Mouse (Mus musculus) gastrocnemius, postnatal 10 days (tissue): Measurements from ENCODE around the gene Ikbke. TPM values are rescaled to one million over a fixed set of nuclear protein-coding genes. Genes with fewer than 3 reads are reported as not detected.
"Not testable (repeated sequence)": the region's sequence is repeated elsewhere in the genome, so short reads cannot be mapped to it uniquely, and the experiment has no call there.

Experiments
- DNase-seq: peaks from one replicate; pipeline ENCODE4 v3.0.0; 2021; ENCODE audit warnings: mixed read lengths
- total RNA-seq, 2 experiments: library from RNA; stranded (reverse); gene quantifications; 2 replicates each; pipeline ENCODE4 v1.2.3; 2021

The Ikbke gene
- total RNA-seq, 2 experiments from 2014 or later = 2.8 to 3.6 TPM

DNA sequence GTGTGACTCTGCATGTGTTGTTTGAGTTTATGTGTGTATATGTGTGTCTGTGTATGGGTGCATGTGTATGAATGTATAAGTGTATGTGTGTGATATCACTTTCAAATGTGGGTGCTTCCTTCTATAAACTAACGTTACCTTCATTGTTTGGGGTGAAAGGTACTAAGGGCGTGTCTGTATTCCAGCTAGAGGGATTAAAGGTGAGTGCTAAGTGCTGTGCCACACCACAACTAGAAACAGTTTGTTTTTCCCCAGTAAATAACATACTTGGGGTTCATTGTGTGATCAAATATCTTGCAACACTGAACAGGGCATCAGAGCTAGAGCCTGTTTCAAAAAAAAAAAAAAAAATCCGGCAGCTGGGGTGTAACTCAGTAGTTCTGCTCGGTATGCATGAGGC is 2.3 kb upstream of the Ikbke start:
- no peak for DNase-seq

- DNase-seq = no peak
Measured at GRCm38 (mm10) chr1:131280280-131280679, 874 bp upstream of the Ikbke start.

GRCm38 (mm10) chr1:131278606-131279455 is 575 bp downstream of the Ikbke start:
- DNase-seq = no peak

DNA sequence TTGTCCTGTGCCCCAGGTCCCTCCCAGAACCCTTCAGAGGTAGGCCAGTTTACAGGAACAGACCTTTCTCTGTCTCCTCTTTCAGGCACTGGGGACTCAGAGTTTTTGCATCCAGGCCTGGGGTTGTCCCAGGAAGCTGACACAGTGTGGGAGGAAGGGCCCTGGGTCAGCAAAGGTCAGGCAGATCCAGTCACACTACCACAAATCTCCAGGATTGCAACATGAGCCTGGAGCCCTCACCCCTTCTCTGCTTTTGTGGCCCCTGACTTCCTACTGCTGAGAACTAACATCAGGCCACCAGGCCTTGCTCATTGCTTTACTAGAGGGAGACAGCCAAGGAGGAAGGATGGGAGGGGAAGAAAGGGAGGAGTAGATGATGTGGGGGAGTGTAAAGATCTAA is 2.6 kb downstream of the Ikbke start:
- no peak for DNase-seq

GRCm38 (mm10) chr1:131275577-131275976 is 3.8 kb downstream of the Ikbke start:
- DNase-seq = no peak

GRCm38 (mm10) chr1:131274725-131275539 is 4.5 kb downstream of the Ikbke start:
- DNase-seq = no peak

GRCm38 (mm10) chr1:131269797-131270578 is 9.4 kb downstream of the Ikbke start:
- peak; percentile 69 for DNase-seq

DNA sequence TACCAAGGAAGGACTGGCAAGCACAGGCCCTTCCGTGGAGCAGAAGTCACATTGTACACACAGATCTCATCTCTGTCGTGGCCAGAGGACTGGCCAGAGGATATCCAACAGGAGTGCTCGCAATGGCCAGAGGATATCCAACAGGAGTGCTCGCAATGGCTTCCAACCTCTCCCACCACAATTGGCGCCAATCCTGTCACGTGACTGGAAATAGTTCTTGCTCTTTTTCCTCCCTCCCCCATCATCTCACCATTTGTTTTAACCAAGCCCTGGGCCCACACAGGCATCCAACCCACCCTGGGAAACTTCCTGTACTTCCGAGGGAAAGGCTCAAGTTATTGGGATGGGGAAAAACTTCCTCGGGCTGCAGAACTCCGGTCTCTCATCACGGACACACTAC is 10.6 kb downstream of the Ikbke start:
- no peak for DNase-seq

DNA sequence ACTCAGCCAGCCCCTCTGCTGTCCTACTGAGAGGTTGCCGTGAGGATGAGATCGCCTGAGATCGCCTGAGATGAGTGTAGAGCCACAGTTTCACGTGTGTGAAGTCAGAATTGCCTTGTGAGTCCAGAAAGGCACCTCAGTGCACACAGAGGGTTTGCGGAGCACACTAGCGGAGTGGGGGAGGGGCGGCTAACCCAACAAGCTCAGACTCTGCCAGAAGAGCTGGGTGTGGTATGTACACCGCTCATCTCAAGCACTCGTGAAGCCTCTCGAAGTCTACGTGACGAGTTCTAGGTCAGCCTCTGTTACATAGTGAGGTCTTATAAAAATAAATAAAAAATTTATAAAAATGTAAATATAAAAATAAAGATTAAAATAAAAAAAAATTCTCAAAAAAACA is 15.5 kb downstream of the Ikbke start:
- DNase-seq = no peak

GRCm38 (mm10) chr1:131260309-131260656 is 19.1 kb downstream of the Ikbke start:
- peak; percentile 77 for DNase-seq

DNA sequence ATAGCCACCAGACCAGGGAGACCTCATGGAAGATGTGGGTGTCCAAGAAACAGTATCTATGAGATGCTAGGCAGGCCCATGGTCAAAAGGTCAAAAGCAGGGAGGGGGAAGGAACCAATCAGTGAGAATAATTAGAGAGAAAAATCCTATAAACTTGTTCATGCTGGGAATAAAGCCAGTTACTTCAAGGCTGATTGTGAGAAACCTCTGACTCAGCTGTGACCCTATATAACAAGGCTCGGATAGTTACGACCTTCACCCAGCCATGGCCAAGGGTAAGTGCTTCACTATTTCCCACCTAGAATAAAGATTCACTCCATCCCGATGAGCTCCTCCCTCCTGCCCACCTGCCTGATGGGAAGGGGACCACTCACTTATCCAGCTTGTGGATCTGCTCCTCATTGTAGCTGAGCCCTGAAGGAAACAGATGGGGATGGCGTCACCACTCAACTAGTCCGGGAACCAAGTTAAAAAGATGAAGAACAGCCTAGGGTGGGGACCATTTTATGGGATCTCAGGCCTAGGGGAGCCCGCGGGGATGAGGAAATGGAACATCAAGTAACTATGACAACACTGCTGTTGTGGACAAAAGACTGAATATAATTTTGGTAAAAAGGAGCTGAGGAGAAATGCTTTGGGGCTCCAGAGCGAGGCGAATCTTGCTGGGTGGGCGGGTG is 19.6 kb downstream of the Ikbke start:
- no peak for DNase-seq

DNA sequence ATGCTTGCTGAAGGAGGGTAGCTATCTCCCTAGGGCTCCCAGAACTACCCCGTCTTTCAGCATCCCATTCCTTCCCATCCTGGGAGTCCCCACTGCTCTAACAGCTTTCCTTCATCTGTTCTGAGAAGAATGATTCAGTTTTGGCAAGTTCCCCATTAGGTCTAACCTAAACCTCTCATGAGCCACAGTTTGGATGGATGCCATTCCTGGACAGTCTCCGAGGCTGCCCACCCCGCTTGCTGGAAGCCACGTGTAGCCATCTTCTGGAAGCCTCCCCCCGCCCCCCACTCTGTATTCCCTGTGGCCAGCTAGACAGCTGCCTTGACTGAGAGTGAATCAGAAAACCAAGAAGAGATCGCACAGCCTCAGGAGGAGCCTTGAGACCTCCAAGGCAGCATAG is 22.1 kb downstream of the Ikbke start:
- DNase-seq = no peak

GRCm38 (mm10) chr1:131252516-131253250 is 26.7 kb downstream of the Ikbke start:
- not testable (repeated sequence) for DNase-seq

DNA sequence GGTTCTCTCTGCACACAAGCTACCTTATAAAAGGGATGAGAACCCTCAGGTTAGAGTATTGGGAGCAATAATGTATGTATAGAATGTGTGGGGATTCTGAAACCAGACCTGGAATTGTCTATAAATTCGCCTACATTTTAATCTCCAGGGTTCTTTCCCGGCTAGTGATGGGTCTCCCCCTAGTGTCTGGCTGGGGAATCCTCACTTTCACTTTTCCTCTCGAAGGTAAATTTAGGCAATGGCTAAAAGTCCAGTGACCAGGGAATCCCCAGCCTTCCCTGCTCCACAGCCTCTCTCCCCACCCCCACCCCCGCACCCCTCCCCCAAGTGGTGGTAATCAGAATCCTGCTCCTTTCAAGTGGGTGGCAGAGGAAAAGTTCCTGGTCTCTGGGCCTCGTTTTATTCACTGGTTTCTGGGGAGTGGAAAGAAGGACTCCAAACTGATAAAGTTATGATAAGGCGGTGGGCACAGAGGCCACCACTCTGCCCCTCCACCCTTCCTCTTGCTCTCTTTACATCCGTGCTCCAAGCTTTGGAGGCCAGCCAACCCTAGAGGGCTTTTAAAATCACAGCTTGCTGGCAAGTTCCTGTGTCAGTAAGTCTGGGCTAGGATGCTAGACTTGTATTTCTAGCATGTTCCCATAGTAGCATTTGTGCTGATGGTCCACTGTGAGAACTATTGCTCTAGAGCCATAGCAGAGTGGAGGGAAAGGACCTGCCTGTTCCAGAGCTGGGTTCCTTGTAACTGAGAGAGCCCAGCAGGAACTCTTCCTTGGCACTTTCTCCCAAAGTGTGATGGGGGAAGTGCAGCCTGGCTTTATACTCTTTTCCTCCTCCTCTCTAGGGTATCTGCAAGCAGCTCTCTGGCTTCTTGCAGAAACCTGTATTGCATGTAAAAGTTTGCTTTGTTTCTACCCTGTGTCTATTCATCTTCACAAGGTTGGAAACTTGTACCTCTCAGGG is 32.7 kb downstream of the Ikbke start:
- no peak for DNase-seq

DNA sequence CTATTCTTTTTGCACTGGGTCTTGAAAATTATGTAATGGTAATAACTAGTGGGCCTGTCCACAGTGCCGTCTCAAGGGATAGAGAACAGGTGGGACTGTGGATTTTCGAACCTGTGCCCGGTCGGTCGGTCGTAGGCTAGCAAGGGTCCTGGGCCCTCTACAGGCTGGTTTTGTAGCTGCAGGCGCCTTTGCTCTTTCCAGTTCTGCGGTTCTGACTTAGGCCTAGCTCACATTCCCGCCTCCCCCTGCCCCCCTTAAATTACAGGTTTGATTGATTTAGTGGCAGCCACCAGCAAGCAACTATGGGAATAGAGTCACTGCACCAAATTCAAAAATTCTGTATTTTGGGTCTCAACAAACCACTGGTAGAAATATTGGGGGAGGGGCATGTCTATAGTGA is 33.5 kb downstream of the Ikbke start:
- DNase-seq = peak; percentile 44

DNA sequence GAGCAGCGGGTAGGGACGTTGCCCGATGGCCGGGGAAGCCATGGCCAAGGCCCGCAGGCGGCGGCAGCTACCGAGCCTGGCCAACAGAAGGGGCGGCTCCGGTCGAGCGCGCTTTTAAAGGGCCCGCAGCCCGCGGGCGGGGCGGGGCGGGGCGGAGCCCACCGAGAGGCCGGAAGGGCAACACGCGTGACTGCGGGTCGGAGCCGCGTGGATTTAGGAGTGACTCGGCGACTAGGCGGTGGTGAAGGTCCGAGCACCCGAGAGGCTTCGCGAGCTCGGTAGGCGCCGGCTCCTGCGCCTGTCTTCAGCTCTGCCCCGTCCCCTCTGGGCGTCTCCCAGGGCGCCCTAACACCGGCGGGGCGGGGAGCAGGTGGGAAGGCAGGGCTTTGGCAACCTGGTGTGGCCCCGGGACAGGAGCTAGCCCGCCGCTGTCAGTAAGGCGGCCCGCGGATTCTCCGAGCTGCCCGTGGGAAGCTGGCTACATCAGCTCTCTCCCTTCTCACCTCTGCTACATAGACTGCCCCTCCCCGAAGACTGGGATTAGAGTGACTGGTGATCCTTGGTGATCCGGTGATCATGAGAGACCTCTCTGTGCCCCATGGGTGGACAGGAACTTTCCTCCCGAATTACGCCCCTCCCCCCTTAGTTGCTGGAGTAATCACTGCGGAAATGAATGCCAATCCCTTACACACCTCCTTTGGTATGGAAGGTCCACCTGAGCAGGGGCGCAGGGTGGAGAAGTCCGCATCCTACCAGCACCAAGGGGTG is 34.1 kb downstream of the Ikbke start, which contains the start of gene Rassf5:
Gene Rassf5, minus strand, starts transcription at position 170 of the 768 bp plus-strand sequence.
- DNase-seq = peak; percentile 79

DNA sequence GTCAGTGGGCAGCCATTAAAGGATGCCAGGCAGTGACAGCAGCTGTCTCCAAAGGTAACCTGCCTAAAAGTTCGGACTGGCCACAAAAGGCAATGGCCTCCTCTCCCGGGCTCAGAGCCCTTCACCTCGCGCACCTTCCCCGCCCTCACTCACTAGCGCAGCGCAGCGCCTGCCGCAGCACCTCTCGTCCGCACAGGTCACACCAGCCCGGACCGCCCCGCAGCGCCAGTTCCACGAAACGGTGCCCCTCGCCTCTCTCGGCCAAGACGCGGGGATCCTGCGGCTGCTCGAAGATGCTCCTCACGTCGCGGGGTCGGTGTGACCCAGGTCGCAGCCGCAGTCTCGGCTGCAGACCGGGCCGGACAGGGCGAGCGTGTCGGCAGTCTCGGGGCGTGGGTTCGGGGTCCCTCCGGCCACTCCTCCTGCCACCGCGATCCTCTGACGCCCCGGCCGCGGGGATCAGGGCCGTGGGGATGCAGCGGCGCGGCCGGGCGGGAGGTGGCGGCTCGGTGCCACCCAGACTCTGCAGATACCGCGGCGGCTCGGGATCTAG is 34.8 kb downstream of the Ikbke start:
- peak; percentile 23 for DNase-seq

DNA sequence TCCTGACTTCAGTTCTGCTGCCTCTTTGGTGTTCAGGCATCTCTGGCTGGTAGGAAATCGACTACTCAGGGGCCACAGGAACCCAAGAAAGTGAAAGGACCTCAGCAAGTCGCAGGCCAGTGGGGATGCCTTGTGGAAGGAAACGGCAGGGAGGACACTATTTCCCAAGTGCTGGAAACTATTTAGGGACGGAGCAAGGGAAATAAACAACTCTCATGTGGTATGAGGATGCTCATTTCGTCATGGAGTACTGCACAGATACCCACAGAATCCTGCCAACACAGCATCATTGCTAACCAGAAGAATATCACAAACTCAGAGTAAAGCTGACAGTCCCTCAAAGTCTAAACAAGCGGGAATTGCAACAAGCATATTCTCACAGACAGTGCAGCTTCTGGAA is 36.5 kb downstream of the Ikbke start:
- DNase-seq = no peak
